Mouse (Mus musculus) lung, postnatal 0 days (tissue): ENCODE results near the gene Nubpl. TPM values are rescaled to one million over a fixed set of nuclear protein-coding genes. Genes with fewer than 3 reads are reported as not detected.

ENCODE experiments used
- ATAC-seq: fragments of 200-750 bp; cut with Nextera tagmentation; 2 replicates; pipeline ENCODE4 v1.8.0; 2017; ENCODE audit warnings: moderate library complexity
- DNase-seq: peaks from one replicate; pipeline ENCODE4 v3.0.0-alpha.2; 2016; ENCODE audit warnings: low spot score
- H3K27ac ChIP-seq: fragments of 300-500 bp; sonication (generic); 2 replicates; pipeline ENCODE4 v1.5.1; 2014; ENCODE audit warnings: antibody characterized with exemption, mild to moderate bottlenecking, low read length, mixed read lengths
- H3K27me3 ChIP-seq: fragments of 300-500 bp; sonication (generic); replicated peaks from 2 replicates; pipeline ENCODE4 v1.6.1; 2014; ENCODE audit warnings: low read length, mixed read lengths; ENCODE audit not compliant: insufficient read depth
- H3K36me3 ChIP-seq: fragments of 300-500 bp; sonication (generic); 2 replicates; pipeline ENCODE4 v1.6.1; 2014; ENCODE audit warnings: low read length, mixed read lengths; ENCODE audit not compliant: insufficient read depth
- H3K4me1 ChIP-seq: fragments of 300-500 bp; sonication (generic); 2 replicates; pipeline ENCODE4 v1.6.1; 2014; ENCODE audit warnings: antibody characterized with exemption, low read depth, low read length, mixed read lengths; ENCODE audit not compliant: insufficient read depth
- H3K4me2 ChIP-seq: fragments of 300-500 bp; sonication (generic); replicated peaks from 2 replicates; pipeline ENCODE4 v1.6.1; 2014; ENCODE audit warnings: low read depth, mild to moderate bottlenecking, low read length, moderate library complexity, mixed read lengths
- H3K4me3 ChIP-seq: fragments of 300-500 bp; sonication (generic); 2 replicates; pipeline ENCODE4 v1.5.1; 2014; ENCODE audit warnings: low read depth, low read length
- H3K9ac ChIP-seq: fragments of 300-500 bp; sonication (generic); replicated peaks from 2 replicates; pipeline ENCODE4 v1.6.1; 2014; ENCODE audit warnings: low read depth, mild to moderate bottlenecking
- H3K9me3 ChIP-seq: fragments of 300-500 bp; sonication (generic); 2 replicates; pipeline ENCODE4 v1.6.1; 2016; ENCODE audit warnings: low read length, mixed read lengths
- CTCF ChIP-seq: IDR thresholded peaks from 2 replicates; pipeline ENCODE4 v1.5.1; 2016; ENCODE audit warnings: antibody characterized with exemption, mild to moderate bottlenecking
- EP300 ChIP-seq: IDR thresholded peaks from 2 replicates; pipeline ENCODE4 v1.6.1; 2016; ENCODE audit warnings: antibody characterized with exemption, mild to moderate bottlenecking, control low read depth
- WGBS: fragments of 180-500 bp; shearing (Covaris S2); extraction: QIAGEN DNeasy Blood & Tissue Kit; methylation state at CpG from one replicate; pipeline ENCODE4 v1.1.7; 2014; 5-methylcytosine and 5-hydroxymethylcytosine counted together
- polyA plus RNA-seq: library from polyadenylated mRNA; unstranded; fragments of >200 nt; fragmentation: Nextera tagmentation; extraction: Ambion mirVana; gene quantifications from 2 replicates; pipeline ENCODE4 v1.2.1, GENCODE M21; 2015

Nubpl gene
- polyA plus RNA-seq, 1 experiment from 2014 or later, result 6.8 TPM

DNA sequence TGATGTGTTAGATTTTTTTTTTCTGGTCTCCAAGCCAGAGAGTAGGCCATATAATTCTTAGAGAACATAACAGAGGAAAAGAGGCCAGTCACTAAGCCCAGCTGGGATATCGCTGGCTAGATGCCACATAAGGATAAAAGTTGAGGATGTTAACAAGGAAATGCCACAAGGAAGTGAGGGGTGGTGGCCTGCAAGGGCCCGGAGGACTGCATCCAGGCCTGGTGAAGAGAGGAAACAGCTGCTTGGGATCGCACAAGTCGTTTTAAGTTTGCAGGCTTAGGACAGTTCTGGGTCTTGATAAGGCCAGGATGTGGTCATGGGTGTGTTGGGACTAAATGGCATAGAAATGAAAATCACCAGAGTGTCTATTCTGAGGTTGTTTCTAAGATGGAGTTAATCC is 191.0 kb downstream of the Nubpl start:
- DNase-seq (peak; percentile 86), ATAC-seq (peak; percentile 93)
- peaks cover 4% of the 10 kb centered on the region; the same call in 1 of the 2 replicates for H3K4me1 ChIP-seq
- H3K27ac ChIP-seq, result peak overlapping the region; percentile 62
- TF ChIP-seq EP300, result peak; percentile 90
- TF ChIP-seq CTCF, result no peak
- no peaks in the 10 kb centered on the region for H3K9me3 ChIP-seq
- no peak overlapping the region for H3K9ac ChIP-seq
- 24% methylated on average over 4 of the region's 4 CpGs for WGBS
- no peak overlapping the region for H3K4me2 ChIP-seq
- H3K36me3 ChIP-seq, result no peaks in the 10 kb centered on the region
- no peaks in the 10 kb centered on the region for H3K27me3 ChIP-seq
- H3K4me3 ChIP-seq, result no peak overlapping the region

DNA sequence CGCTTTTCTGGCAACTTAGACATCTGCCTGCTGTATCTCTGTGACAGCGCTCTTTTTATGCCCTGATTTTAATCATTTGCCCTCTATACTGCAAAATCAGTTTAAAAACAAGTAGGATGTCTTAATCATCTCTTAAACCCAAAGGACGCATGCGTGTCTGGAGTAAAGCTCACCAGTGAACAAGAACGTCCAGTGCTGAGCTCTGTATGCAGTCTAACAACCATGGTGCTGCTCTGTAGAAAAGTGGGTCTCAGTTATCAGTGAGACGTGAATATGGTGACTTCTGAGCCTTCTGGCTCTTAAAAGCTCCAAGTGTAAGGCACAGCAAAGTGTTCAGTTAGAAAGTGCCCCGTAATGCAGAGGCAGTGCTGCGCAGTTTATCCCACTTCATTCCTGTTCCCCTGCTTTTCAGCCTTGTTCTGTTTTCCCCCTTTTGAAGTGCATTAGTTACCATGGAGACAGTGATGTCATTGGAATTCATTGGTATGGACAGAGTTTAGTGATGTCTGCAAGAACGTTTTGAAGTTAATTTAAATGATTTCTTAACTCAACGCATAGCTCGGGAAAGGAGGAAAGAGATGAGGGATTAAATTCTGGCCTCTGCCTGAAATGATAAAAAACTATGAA is 191.5 kb downstream of the Nubpl start:
- Histone ChIP-seq H3K4me1 (peaks cover 4% of the 10 kb centered on the region; the same call in 1 of the 2 replicates), H3K9me3 (no peaks in the 10 kb centered on the region), H3K27me3 (no peaks in the 10 kb centered on the region), H3K4me3 (no peak overlapping the region), H3K4me2 (no peak overlapping the region), H3K36me3 (no peaks in the 10 kb centered on the region), H3K27ac (peak overlapping the region; percentile 62), H3K9ac (no peak overlapping the region)
- DNase-seq (peak; percentile 49), ATAC-seq (peak; percentile 59)
- no peak for TF ChIP-seq CTCF
- no peak for TF ChIP-seq EP300
- WGBS, result 32% methylated on average over 11 of the region's 11 CpGs

DNA sequence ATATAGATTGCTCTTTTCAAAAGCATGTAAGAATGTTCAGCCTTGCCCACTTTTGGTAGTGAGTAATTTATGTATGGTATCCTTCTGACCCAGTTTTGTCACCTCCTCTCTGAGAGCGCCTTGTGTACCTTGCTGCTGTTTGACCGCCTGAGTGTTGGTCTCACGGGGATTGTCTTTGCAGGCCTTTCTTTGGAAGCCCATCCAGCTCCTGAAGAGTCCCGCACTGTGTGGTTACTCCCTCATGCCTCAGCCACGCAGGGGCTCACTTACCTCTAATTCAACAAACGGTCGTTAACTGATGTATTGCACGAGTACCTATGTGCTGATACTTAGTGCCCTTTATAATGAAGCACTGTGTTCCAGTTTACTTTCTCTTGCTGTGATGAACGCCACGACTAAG is 192.1 kb downstream of the Nubpl start:
- H3K27ac ChIP-seq, result no peak overlapping the region
- H3K9ac ChIP-seq, result no peak overlapping the region
- peaks cover 4% of the 10 kb centered on the region; the same call in 1 of the 2 replicates for H3K4me1 ChIP-seq
- no peak overlapping the region for H3K4me3 ChIP-seq
- no peak overlapping the region for H3K4me2 ChIP-seq
- TF ChIP-seq CTCF (no peak), EP300 (no peak)
- 48% methylated on average over 10 of the region's 10 CpGs for WGBS
- ATAC-seq (no peak), DNase-seq (no peak)
- H3K36me3 ChIP-seq, result no peaks in the 10 kb centered on the region
- no peaks in the 10 kb centered on the region for H3K9me3 ChIP-seq
- no peaks in the 10 kb centered on the region for H3K27me3 ChIP-seq

DNA sequence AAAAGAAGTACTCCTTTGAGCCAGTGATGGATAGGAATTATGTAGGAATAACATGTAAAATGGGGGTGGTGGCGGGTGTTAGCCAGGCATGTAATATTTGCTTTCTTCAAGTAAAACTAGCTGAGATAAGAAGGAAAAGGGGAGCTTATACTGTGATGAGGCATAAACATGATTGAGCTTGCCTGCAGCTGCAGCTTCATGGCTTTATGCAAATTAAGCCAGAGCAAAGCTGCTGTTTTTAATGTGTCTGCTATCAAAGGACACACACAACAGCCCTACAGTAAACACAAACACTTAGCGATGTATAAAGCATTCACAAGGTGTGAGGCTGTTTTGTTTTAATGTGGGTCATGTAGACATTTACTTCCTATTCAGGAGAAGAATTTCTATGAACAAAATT is 196.4 kb downstream of the Nubpl start:
- DNase-seq (no peak), ATAC-seq (no peak)
- H3K27me3 ChIP-seq, result no peaks in the 10 kb centered on the region
- H3K4me1 ChIP-seq, result peaks cover 4% of the 10 kb centered on the region; the same call in 1 of the 2 replicates
- H3K36me3 ChIP-seq, result no peaks in the 10 kb centered on the region
- H3K4me2 ChIP-seq, result no peak overlapping the region
- H3K9me3 ChIP-seq, result no peaks in the 10 kb centered on the region
- no peak overlapping the region for H3K27ac ChIP-seq
- WGBS, result 80% methylated on average over 2 of the region's 2 CpGs
- no peak overlapping the region for H3K4me3 ChIP-seq
- no peak overlapping the region for H3K9ac ChIP-seq
- TF ChIP-seq EP300, result no peak
- TF ChIP-seq CTCF, result no peak

DNA sequence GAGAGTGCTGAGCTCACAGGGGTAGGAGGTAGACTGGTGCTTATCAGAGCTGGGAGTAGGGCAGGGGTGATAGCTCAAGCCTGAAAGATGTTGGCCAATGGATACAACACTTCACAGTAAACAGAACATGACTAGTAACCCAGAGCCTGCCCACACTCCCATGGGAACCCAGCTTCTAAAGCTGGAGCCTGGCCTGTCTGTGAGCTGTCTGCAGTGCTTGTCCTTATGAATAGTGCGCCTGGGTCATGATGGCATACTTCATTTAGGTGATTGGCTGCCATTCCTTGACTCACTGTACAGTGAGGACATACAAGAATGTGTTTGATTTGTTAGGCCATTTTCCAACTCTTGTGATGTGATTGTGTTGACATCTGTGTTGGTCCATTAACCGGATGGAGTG is 200.5 kb downstream of the Nubpl start:
- no peak overlapping the region for H3K27ac ChIP-seq
- no peak for ATAC-seq
- 91% methylated on average over 2 of the region's 2 CpGs for WGBS
- H3K9me3 ChIP-seq, result no peaks in the 10 kb centered on the region
- no peak overlapping the region for H3K9ac ChIP-seq
- H3K4me3 ChIP-seq, result no peak overlapping the region
- DNase-seq, result no peak
- H3K27me3 ChIP-seq, result no peaks in the 10 kb centered on the region
- H3K4me2 ChIP-seq, result no peak overlapping the region
- TF ChIP-seq CTCF (no peak), EP300 (no peak)
- no peaks in the 10 kb centered on the region for H3K36me3 ChIP-seq
- no peaks in the 10 kb centered on the region for H3K4me1 ChIP-seq

DNA sequence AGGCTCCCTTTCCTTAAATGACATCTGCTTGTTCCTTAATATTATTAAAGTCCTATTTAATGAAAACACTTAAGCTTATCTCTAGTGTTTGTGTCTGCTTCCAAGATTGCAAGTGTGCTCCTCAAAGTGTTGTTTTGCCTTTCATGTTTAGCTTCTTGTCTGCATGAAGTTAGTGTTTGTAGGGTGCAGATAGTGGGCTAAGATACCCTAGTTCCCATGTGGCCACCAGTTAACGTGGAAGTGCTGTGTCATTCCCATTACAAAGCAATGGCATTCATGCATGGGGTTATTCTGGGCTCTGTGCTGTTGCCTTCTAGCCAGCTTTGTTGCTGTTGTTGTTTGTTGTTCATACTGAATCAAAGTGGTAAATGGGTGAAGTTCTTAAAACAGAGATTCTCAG is 201.1 kb downstream of the Nubpl start:
- no peaks in the 10 kb centered on the region for H3K27me3 ChIP-seq
- DNase-seq (no peak), ATAC-seq (no peak)
- H3K4me3 ChIP-seq, result no peak overlapping the region
- H3K36me3 ChIP-seq, result no peaks in the 10 kb centered on the region
- H3K9ac ChIP-seq, result no peak overlapping the region
- no peaks in the 10 kb centered on the region for H3K4me1 ChIP-seq
- H3K27ac ChIP-seq, result no peak overlapping the region
- no peak for TF ChIP-seq CTCF
- no peak for TF ChIP-seq EP300
- no peaks in the 10 kb centered on the region for H3K9me3 ChIP-seq
- WGBS, result 48% methylated on average over 1 of the region's 1 CpGs
- H3K4me2 ChIP-seq, result no peak overlapping the region
